Mouse (Mus musculus) 3134 (cell line): ENCODE results near the gene Chd4.

Experiments
- DNase-seq: peaks from one replicate; pipeline ENCODE4 v3.0.0-alpha.2; 2011; ENCODE audit warnings: low spot score; ENCODE audit not compliant: insufficient read length; ENCODE audit errors: extremely low read depth

The Chd4 gene

DNA sequence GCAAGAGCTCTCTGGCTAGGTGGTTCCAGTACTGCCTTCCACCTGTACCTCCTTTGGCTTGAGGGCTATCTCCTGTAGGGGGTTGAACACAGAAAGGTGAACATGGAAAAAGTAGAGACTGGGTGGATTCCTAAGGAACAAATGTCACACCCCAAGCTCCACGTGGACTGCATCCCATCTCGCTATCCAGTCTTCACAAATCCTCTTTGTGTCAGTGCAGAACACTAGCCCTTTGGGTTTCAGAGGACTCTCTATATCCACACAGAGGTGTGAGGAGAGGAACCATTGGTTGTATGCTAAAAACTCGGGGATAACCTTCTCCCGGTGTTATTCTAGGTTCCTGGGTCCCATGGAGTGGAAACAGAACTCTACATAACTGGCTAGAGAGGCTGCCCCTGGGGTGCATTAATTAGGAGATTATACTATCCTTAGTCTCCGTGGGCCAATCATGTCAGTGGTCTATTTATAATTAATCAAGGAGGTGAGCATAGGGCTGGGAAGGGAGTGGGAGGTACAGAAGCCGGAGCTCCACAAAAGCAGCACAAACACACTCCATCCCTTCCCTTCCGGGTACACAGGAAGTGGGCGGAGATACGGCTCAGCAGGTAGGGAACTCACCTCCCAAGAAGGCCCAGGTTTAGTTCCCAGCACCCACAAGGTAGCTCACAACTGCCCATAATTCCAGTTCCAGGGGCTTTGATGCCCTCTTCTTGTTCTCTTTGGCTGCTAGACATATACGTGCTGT is 5.3 kb upstream of the Chd4 start:
- DNase-seq, result no peak

DNA sequence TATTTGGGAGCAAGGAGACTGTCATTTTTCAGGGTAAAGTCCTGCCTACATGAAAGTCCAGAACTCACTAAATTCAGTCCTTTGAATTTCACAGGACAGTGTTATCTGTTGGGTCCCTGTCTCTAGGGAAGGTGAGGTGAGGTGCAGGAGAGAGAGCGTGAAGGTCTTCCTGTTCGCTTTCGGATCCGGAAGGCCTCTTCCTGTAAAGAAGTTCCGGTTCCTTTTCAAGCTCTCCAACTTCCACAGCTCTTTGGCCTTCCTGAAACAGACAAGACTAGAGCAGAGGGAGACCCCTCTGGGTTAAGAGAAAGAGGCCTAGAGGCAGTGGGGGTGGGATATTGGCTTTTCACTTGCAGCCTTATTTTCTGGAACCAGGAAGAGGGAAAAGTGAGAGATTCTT is 3.4 kb upstream of the Chd4 start:
- no peak for DNase-seq

DNA sequence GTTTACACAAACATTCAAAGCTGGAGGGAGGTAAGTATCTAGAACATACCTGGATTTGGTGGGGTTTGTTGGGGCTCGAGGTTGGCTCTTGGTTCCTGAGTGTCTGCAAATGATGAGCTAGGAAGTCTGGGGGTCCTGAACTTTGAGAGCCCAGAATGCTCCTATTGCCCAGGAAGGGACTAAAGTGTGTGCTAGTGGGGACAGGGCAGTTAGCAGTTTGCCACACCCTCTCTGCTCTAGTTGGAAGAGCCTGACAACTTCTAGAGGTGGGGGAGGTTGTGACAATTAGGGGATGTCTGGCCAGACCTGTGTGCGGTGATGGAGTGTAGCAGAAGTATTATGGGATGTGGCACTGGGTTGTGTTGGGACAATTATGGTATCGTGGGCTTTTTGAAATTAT is 938 bp upstream of the Chd4 start:
- DNase-seq, result no peak

DNA sequence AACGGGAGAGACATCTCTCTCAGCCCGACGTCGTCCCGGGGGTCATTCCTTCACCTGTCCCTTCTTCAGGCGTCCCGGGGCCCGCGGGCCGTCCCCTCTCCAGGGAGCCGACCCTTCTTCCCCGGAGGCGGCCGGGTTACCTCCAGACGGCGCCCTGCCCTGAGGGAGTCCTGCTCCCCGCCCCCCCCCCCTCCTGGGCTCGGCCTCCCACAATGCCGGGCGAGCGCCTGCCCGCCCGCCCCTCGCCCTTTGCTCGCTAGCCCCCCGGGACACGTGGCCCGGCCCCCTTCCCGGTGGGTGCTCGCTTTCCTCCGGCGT is 457 bp downstream of the Chd4 start:
- DNase-seq, result no peak

DNA sequence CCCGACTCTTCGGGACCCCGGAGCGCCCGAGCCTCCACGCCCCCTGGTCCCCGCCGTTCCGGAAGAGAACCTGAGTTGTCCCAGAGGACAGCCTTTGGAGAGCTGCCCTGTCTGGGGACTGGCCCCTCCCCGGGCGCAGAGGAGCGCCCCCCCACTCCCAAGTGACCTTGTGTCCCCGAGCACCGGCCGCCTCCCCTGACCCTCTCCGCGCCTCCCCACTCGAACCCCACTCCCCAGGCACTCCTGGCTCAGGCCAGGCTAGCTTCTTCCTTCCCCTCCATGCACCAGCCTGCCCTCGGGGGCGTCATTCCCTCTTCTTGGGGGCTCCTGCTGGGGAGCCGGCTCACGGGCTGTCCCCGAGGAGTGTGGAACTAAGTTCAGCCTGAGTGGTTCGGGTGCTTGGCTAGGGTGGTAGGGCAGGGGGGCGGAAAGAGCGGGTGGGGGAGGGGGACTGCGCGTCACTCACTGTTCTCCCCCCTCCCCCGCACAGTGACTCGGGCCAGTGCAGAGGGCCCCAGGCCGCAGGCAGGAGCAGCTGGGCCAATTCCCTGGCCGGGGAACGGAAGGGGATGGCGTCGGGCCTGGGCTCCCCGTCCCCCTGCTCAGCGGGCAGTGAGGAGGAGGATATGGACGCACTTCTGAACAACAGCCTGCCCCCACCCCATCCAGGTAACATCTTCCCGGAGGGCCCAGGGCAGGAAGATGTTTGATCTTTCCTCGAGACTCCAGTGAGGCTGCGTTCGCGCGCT is 990 bp downstream of the Chd4 start:
- peak; percentile 63 for DNase-seq

DNA sequence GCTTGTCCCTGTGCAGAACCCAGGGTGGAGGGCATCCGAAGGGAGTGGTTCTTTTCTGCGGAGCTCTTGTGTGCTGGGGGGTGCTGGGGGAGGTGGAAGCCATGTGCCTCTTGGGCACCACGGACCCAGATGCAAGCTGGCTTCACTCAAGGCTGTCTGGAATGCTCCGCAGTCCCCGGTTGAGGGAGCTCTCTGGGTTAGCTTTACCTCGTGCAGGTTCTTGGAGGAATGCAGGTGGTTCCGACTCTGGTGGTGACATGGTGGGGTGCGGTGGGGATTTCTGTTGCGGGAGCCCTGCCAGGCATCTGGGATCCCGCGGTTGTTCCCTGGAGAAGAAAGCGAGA is 1.5 kb downstream of the Chd4 start:
- DNase-seq, result peak; percentile 51

DNA sequence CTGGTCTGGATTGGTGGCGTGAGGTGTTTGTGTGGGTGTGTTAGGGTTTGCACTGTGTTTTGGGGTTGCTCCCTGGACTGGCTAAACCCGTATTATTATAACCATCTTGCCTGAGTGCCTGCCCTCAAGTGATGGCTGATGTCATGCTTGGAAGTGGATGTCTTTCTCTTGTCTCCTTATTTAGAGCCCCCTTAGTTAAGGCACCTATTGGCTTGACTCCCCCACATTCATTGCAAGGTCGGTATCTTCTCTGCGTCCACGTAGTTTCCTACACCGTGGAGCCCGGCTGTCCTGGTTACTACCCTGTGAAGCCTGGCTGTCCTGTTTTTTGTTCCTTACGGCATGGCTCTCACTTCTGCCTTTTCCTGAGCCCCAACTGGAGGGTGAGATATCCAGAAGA is 2.2 kb downstream of the Chd4 start:
- no peak for DNase-seq

DNA sequence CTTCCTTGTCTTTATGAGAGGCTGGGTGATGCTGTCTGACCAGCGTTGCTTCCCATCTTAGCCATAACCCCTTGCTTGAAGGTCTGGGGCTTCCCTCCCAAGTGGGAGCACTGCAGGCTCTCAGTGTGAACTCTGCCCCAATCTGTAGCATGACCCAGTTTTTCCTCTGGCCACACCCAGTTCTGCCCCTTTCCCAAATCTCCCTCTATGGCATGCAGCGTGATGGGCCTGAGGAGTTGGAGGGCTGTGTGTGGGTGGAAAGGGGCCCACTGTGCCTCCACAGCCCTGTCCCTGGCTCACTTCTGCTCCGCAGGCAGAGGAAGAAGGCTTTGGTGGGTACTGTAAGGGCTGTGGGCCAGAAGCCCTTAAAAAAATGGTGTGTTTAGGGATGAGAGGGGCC is 2.7 kb downstream of the Chd4 start:
- DNase-seq, result no peak

DNA sequence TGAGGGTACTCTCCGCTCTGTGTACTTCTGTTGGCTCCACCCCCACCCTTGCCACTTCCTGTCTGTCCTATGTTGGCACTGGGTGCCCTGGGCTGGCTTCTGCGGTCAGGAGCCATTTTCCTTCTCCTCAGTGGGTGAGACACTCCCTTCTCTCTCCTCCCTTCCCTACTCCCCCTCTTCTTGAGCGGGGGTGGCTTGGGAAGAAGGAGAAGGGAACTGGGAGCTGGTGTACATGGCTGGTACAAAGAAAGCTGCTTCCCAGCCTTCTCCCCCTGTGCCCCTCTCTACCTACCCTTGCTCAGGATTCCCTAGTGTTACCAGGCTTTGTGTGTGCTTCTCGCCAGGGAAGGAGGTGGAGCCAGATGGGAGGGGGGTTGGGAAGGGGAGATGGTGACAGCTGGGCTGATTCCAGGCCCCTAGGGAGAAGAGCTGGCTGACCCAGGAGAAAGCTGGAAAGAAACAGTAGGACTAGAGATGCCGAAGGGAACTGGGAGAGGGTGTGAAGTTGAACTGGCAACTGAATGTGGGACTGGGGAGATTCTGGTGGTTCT is 3.7 kb downstream of the Chd4 start:
- peak; percentile 75 for DNase-seq

DNA sequence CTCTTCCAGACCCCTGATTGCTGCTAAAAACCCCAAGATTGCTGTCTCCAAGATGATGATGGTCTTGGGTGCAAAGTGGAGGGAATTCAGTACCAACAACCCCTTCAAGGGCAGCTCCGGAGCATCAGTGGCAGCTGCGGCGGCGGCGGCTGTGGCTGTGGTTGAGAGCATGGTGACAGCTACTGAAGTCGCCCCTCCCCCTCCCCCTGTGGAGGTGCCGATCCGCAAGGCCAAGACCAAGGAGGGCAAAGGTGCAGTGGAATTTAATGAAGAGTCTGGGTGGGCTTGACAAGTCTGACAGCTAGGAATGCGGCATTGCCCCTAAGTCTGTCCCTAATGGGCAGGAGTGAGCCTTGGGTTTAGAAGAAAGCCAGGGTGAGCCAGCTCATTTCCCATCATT is 5.7 kb downstream of the Chd4 start:
- no peak for DNase-seq

DNA sequence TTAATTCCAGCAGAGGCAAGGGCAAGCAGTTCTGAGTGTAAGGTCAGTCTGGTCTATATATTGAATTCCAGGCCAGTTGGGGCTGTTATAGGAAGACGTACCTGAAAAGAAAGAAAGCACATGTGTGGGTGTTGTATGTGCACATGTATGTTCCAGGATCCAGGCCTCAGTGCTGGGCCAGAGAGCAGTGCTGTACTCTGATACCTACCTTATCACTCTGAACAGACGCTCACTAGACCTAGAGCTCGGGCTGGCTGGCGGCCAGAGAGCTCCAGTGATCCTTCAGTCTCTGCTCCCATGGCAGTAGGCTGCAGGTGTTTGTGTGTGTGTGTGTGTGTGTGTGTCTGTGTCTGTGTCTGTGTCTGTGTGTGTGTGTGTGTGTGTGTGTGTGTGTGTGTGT is 8.4 kb downstream of the Chd4 start:
- no peak for DNase-seq

DNA sequence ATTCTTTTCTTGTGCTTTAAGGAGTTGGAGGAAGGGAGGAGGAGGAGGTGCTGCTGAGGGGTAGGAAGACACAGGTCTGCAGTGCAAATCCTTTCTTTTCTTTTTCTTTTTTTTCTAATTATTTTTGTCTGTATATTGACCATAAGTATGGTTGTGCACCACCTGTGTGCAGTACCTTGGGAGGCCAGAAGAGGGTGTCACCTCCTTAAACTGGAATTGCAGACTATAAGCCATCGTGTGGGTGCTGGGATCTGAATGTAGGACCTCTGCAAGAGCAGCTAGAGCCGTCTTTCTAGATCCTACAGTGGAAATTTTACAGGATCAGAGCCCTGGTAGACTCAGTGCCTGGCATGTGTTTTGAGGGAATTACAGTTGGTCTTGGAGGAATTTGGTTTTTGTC is 11.9 kb downstream of the Chd4 start:
- DNase-seq, result no peak

DNA sequence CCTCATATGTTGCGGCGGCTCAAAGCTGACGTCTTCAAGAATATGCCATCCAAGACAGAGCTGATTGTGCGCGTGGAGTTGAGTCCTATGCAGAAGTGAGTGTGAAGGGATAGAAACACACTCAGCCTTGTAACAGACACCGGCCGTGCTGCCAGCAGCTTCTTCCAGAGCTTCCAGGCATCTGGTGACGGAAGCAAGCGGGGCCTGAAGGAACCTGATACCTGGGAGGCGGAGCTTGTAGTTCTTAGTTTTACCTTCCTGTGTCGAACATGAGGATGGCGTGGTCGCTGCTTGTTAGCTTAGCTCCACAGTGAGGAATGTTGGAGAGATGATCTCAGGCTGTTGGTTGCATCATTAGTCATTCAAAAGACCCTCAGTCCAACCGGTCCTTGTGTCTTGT is 13.6 kb downstream of the Chd4 start:
- DNase-seq, result no peak

DNA sequence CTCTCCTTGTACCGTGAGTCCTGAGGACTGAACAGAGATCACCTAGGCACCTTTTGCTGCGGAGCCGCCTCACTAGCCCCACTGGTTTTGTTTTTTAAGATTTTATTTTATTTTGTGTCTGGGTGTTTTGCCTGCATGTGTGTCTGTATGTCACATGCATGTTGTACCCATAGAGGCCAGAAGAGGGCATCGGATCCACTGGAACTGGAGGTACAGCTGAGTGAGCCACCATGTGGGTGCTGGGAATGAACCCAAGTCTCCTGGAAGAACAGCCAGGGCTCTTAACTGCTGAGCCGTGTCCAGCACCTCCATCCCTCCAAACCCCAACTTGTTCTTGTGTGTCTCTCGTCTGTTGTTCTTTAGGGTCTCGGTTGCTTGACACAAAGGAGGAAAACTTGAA is 15.1 kb downstream of the Chd4 start:
- peak; percentile 44 for DNase-seq

DNA sequence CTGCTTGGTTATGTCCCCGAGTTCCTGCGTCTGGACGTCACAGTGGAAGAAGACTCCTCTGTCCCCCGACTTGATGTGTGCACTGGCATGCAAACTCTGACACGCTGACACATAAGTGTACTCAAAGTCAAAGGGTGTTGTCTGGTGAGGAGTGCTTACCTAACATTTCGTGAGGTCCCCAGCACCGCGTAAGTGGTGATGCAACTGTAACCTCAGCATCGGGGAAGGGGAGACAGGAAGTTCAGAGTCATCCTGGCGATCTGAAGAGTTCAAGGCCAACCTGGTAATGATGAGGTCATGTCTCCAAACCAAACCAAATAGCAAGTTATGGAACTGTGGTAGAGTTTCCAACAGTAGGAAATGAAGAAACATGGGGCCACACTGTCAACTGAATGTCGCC is 16.8 kb downstream of the Chd4 start:
- no peak for DNase-seq

DNA sequence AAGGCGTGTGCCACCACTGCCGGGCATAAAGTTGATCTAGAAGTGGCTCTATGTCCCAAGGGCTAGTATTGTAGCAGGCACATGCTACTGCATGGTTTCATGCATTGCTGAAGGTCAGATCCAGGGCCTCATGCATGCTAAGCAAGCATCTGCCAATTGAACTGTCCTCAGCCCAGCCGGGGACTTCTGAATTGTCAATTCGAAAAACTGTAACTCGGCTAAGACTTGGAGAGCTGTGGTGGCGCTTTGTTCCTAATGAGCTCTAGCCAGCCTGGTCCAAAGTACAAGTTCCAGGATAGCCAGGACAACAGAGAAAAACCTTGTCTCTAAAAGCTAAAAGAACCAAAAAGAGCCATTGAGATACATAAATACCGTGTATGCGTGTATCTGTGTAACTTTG is 23.6 kb downstream of the Chd4 start:
- DNase-seq, result no peak

DNA sequence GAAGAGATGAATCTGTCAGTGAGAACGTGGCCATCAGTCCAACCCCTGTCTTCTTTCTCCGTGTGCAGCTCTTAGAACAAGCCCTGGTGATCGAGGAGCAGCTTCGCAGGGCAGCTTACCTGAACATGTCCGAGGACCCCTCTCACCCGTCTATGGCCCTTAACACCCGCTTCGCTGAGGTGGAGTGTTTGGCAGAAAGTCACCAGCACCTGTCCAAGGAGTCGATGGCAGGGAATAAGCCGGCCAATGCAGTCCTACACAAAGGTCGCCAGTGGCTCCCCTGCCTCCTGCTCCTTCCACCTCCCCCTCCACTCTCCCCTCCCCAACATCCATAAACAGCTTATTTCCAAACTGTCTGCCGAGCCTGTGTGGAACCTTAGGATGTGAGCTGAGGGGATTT is 32.9 kb downstream of the Chd4 start:
- no peak for DNase-seq

DNA sequence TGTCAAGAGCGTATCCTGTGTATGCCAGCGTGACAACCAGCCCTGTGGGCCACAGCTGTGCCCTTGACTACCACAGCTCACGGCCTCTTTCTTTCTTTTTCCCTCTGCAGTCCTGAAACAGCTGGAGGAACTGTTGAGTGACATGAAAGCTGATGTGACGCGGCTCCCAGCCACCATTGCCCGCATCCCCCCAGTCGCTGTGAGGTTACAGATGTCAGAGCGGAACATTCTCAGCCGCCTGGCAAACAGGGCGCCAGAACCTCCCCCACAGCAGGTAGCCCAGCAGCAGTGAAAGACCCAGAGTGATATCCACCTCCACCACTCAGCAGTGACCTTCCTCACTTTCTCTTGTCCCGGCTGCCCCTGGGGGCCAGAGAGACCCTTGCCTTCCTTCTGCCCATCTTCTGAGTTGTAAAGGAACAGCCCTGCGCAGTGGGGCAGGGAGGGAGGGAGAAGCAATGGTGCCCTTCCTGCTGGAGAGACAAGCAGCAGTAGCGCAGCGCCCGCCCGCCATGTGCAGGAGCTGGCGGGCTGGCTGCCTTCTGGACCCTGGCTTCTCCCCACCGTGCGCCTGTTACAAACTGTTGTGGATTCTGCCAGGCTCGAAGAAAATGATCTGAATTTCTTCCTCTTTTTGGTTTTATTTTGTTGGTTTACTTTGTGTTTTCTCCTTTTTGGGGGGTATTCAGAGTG is 34.1 kb downstream of the Chd4 start:
- no peak for DNase-seq

DNA sequence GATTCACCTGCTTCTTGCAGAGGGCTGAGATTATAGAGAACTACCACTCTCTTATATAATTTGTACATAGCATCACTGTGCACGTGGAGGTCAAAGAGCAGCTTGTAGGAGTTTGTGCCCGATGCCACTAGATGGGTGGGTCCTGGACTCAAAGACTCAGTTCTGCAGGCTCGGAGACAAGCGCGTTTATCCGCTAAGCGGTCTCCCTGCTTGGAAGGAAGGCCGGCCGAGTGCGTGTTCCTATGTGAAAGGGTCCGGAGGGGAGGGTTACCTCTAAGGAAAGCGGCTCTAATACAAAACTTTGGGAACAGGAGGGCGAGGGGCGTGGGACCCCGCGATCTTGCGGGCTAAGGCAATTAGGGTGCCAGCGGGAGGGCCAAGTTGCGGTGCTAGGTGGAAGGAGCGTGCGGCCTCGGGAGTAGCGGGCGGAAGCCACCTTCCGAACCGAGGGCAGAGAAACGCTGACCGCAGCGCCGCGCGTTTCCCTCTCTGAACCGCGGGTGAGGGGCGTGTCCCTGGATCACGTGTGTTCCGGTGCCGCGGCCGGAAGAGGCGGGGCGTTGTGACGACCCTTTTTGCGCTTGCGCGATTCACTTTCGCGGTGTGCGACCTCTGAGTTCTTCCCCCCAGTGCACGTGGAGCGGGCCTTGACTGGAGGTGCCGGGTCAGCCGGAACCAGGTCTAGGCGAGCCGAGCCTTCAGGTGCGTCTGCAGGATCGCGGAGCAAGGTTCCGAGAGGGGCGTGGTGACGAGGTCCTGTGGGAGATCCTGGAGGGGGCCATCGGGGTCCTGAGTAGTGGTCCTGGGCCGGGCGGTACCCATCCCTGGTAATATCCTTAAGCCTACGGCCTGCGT is 35.7 kb downstream of the Chd4 start, which contains the start of gene Nop2:
TSS of gene Nop2 (plus strand) at position 608 of the 855 bp plus-strand sequence.
- peak; percentile 94 for DNase-seq

DNA sequence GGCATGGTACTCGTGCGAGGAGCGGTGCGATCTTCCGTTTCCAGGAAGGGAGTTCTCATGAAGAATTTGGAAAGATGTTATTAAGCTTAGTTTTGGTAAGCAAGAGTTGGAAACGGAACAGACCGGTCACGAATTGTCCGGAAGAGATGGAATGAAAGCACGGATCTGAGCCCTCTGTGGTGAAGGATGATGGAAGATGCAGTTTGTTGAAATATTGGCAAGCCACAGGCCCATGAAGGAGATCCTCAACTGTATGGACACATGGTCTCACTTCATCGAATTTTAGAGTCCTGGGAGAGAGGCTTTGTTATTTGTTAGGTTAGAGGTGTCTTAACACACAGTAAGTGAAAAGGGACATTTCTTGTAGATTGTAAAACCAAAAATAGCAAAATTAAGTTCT is 36.7 kb downstream of the Chd4 start:
- DNase-seq, result no peak
